Comparison of ENCODE assay signal across 21 mouse cellular contexts in genomic region chr19:37954236-37954635, GRCm38 (mm10).
DNase-seq lines count a peak whose midpoint lies in the region; ATAC-seq and TF ChIP-seq lines count a peak whose summit lies in the region.
"Had no signal": no experiment of that assay in that cellular context is flagged by ENCODE, and none has a peak within 500 bp of the region (broad histone marks: within the 10 kb centered on the region; RNA-seq: fewer than 3 reads in every experiment).

No protein-coding gene starts in this region.

- no peak overlapping the region for H3ac ChIP-seq in myocyte (ENCODE audit: control insufficient read depth, insufficient read length)

- H3K4me2 ChIP-seq in myocyte (ENCODE audit: low read depth), result peak overlapping the region; percentile 63
- no peak overlapping the region for H3K4me2 ChIP-seq in forebrain, embryonic 16.5 days (ENCODE audit: low read length)

- no peaks in the 10 kb centered on the region for H3K9me3 ChIP-seq in heart, embryonic 10.5 days
- H3K9me3 ChIP-seq in forebrain, embryonic 16.5 days (ENCODE audit: control insufficient read depth, low read length), result no peaks in the 10 kb centered on the region
- H3K9me3 ChIP-seq: G1E had no signal

- H3K36me3 ChIP-seq in heart, embryonic 10.5 days, result no peaks in the 10 kb centered on the region
- peaks cover 55% of the 10 kb centered on the region for H3K36me3 ChIP-seq in myocyte (ENCODE audit: control insufficient read depth, insufficient read depth)
- H3K36me3 ChIP-seq in forebrain, embryonic 16.5 days (ENCODE audit: control insufficient read depth, insufficient read depth), result no peaks in the 10 kb centered on the region
- H3K36me3 ChIP-seq: G1E had no signal

- 0 out of 2 replicates have a peak, but pooled peaks cover 2% of the 10 kb centered on the region for H3K27me3 ChIP-seq in heart, embryonic 10.5 days (ENCODE audit: insufficient read depth, poor library complexity, severe bottlenecking)
- no peaks in the 10 kb centered on the region for H3K27me3 ChIP-seq in myocyte (ENCODE audit: control insufficient read depth, insufficient read depth, insufficient read length)
- H3K27me3 ChIP-seq in forebrain, embryonic 16.5 days (replicated peaks; ENCODE audit: control insufficient read depth, insufficient read depth, low read length), result no peaks in the 10 kb centered on the region
- H3K27me3 ChIP-seq: CH12.LX, Patski had no signal

- no peak for TF ChIP-seq POLR2A in myocyte (IDR thresholded peaks at IDR 0.05; ENCODE audit: insufficient read length, low read depth)

- H3K9ac ChIP-seq in forebrain, embryonic 16.5 days (replicated peaks; ENCODE audit: low read depth, low read length), result no peak overlapping the region

- DNase-seq in heart, adult 11 months, result peak; percentile 60
- DNase-seq in heart, adult 18-20 months, result no peak
- DNase-seq in heart, embryonic 10.5 days (ENCODE audit: low spot score), result peak; percentile 64
- no peak for DNase-seq in heart, postnatal 36 days
- DNase-seq: adrenal gland, adult 2 months; adrenal gland, adult 8-10 months; adrenal gland, postnatal 10 days; adrenal gland, postnatal 14 days; adrenal gland, postnatal 25 days; adrenal gland, postnatal 36 days; B cell, adult 2 months; cerebellum, adult 11 months; cerebellum, adult 11-12 months; cerebellum, adult 18-20 months had no signal

- no peak overlapping the region for H3K4me3 ChIP-seq in heart, embryonic 10.5 days
- no peak overlapping the region for H3K4me3 ChIP-seq in myocyte
- H3K4me3 ChIP-seq in forebrain, embryonic 16.5 days (replicated peaks; ENCODE audit: low read length), result no peak overlapping the region

- no peaks in the 10 kb centered on the region for H3K4me1 ChIP-seq in heart, embryonic 10.5 days
- H3K4me1 ChIP-seq in forebrain, embryonic 16.5 days (replicated peaks; ENCODE audit: control insufficient read depth, insufficient read depth, low read length), result no peaks in the 10 kb centered on the region

- no peaks in the 10 kb centered on the region for H3K79me2 ChIP-seq in myocyte (ENCODE audit: control insufficient read depth, insufficient read depth)

- intact Hi-C loops in heart, postnatal 36 days (cut with DNase I), result no loop called here

- no peak for ATAC-seq in forebrain, embryonic 16.5 days
- ATAC-seq: activated CD4-positive, CD25-positive, alpha-beta regulatory T cell, adult 4 months; CD4-positive, CD25-positive, alpha-beta regulatory T cell, adult 4 months; Patski had no signal

- no peak overlapping the region for H3K27ac ChIP-seq in heart, embryonic 10.5 days
- H3K27ac ChIP-seq in forebrain, embryonic 16.5 days (ENCODE audit: low read length), result no peak overlapping the region

- 74% methylated on average over 8 of the region's 8 CpGs for WGBS in heart, embryonic 10.5 days
- 81% methylated on average over 8 of the region's 8 CpGs for WGBS in forebrain, embryonic 16.5 days

TF ChIP-seq in myocyte, 11 proteins besides CTCF, POLR2A, EP300 and RAD21:
- TF ChIP-seq CEBPB (IDR thresholded peaks at IDR 0.05; ENCODE audit: insufficient read depth, poor library complexity, severe bottlenecking), result no peak
- TF ChIP-seq POLR2AphosphoS2 (IDR thresholded peaks at IDR 0.05; ENCODE audit: insufficient read length, low read depth), result no peak
- no peak for TF ChIP-seq USF1 (IDR thresholded peaks at IDR 0.05; ENCODE audit: low read depth)
- TF ChIP-seq MYOD1 (IDR thresholded peaks at IDR 0.05; ENCODE audit: control insufficient read depth in 1 of 3, insufficient read length in 2 of 3, low read depth in 2 of 3), result no peak
- TF ChIP-seq MYOG (IDR thresholded peaks at IDR 0.05; ENCODE audit: control insufficient read depth in 1 of 3, insufficient read depth in 1 of 3, insufficient read length in 2 of 3, low read depth in 2 of 3), result no peak
- no peak for TF ChIP-seq TCF3 (IDR thresholded peaks at IDR 0.05; ENCODE audit: insufficient read length, low read depth)
- TF ChIP-seq E2F4 (IDR thresholded peaks at IDR 0.05; ENCODE audit: insufficient read depth), result no peak
- no peak for TF ChIP-seq SRF (IDR thresholded peaks at IDR 0.05; ENCODE audit: control insufficient read depth, insufficient read length, low read depth)
- no peak for TF ChIP-seq TCF12 (IDR thresholded peaks at IDR 0.05; ENCODE audit: insufficient read depth, poor library complexity, severe bottlenecking)
- TF ChIP-seq MAX (IDR thresholded peaks at IDR 0.05; ENCODE audit: low read depth), result no peak
- no peak for TF ChIP-seq REST (IDR thresholded peaks at IDR 0.05; ENCODE audit: insufficient read depth, insufficient read length)

Comparison
In these comparisons a context has a peak if more than half of its experiments do, and no peak if none do; other contexts are left out.
1. DNase-seq: peak in heart, adult 11 months (single experiment) and heart, embryonic 10.5 days (single experiment); none in heart, adult 18-20 months (0 of 2) and heart, postnatal 36 days (0 of 2).